Mouse (Mus musculus) stomach, embryonic 16.5 days (tissue): Measurements from ENCODE around the gene Ets2. TPM values are rescaled to one million over a fixed set of nuclear protein-coding genes. Genes with fewer than 3 reads are reported as not detected.
A peak's percentile ranks its signal among the peaks of the same experiment; 100 is the strongest.

Experiments used
- ATAC-seq: fragments of 200-750 bp; cut with Nextera tagmentation; 2 replicates; pipeline ENCODE4 v1.8.0; 2017; ENCODE audit warnings: moderate number of reproducible peaks, moderate TSS enrichment; ENCODE audit not compliant: insufficient read depth, low FRiP score
- H3K27ac ChIP-seq: fragments of 300-500 bp; sonication (generic); 2 replicates; pipeline ENCODE4 v1.5.1; 2014; ENCODE audit warnings: low read length
- H3K27me3 ChIP-seq: fragments of 300-500 bp; sonication (generic); 2 replicates; pipeline ENCODE4 v1.6.1; 2014; ENCODE audit warnings: low read length, control low read depth, mixed read lengths; ENCODE audit not compliant: control insufficient read depth, insufficient read depth
- H3K36me3 ChIP-seq: fragments of 300-500 bp; sonication (generic); 2 replicates; pipeline ENCODE4 v1.6.1; 2014; ENCODE audit warnings: low read length; ENCODE audit not compliant: control insufficient read depth, insufficient read depth
- H3K4me1 ChIP-seq: fragments of 300-500 bp; sonication (generic); 2 replicates; pipeline ENCODE4 v1.6.1; 2014; ENCODE audit warnings: low read length, control low read depth, mixed read lengths; ENCODE audit not compliant: control insufficient read depth, insufficient read depth
- H3K4me2 ChIP-seq: fragments of 300-500 bp; sonication (generic); 2 replicates; pipeline ENCODE4 v1.6.1; 2014; ENCODE audit warnings: low read depth, low read length, mixed read lengths
- H3K4me3 ChIP-seq: fragments of 300-500 bp; sonication (generic); replicated peaks from 2 replicates; pipeline ENCODE4 v1.5.1; 2014; ENCODE audit warnings: mild to moderate bottlenecking, low read length
- H3K9ac ChIP-seq: fragments of 300-500 bp; sonication (generic); 2 replicates; pipeline ENCODE4 v1.6.1; 2014; ENCODE audit warnings: low read length
- H3K9me3 ChIP-seq: fragments of 300-500 bp; sonication (generic); replicated peaks from 2 replicates; pipeline ENCODE4 v1.6.1; 2016; ENCODE audit warnings: low read length, control low read depth; ENCODE audit not compliant: control insufficient read depth
- WGBS: fragments of 180-500 bp; shearing (Covaris S2); extraction: QIAGEN DNeasy Blood & Tissue Kit; methylation state at CpG from one replicate; pipeline ENCODE4 v1.1.7; 2014; 5-methylcytosine and 5-hydroxymethylcytosine counted together
- polyA plus RNA-seq: library from polyadenylated mRNA; unstranded; fragments of >200 nt; fragmentation: Nextera tagmentation; extraction: Ambion mirVana; gene quantifications from 2 replicates; pipeline ENCODE4 v1.2.1, GENCODE M21; 2015

Gene Ets2
- polyA plus RNA-seq, 1 experiment from 2014 or later, result 59.8 TPM

GRCm38 (mm10) chr16:95717631-95718030 lies 15.8 kb downstream of the Ets2 start:
- Histone ChIP-seq H3K27ac (no peak overlapping the region), H3K4me1 (no peaks in the 10 kb centered on the region), H3K4me2 (no peak overlapping the region), H3K9me3 (peaks cover 6% of the 10 kb centered on the region; the same call in 1 of the 2 replicates), H3K36me3 (peaks cover 72% of the 10 kb centered on the region), H3K4me3 (no peak overlapping the region), H3K27me3 (no peaks in the 10 kb centered on the region), H3K9ac (no peak overlapping the region)
- 91% methylated on average over 6 of the region's 6 CpGs for WGBS
- ATAC-seq, result no peak

DNA sequence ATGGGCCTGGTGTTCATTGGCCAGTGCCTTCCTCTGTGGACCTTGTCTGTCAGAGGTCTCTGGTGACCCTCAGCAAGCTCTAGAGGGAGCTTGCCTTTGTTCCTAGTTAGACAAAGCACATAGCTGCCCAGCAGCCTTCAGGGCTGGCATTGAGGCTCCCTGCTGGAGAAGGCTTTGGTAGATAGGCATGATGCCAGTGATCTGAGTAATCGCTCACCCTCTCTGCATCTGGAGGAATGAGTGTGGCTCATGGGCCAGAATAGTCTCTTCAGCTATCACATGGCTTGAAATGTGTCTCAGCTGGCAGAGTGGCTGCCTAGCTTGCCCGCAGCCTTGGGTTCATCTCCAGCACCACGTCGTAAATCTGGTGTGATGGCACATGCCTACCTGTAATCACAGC lies 16.2 kb downstream of the Ets2 start:
- no peak for ATAC-seq
- no peaks in the 10 kb centered on the region for H3K4me1 ChIP-seq
- no peak overlapping the region for H3K4me3 ChIP-seq
- H3K9ac ChIP-seq, result no peak overlapping the region
- H3K9me3 ChIP-seq, result peaks cover 6% of the 10 kb centered on the region; the same call in 1 of the 2 replicates
- H3K27ac ChIP-seq, result no peak overlapping the region
- peaks cover 71% of the 10 kb centered on the region for H3K36me3 ChIP-seq
- H3K4me2 ChIP-seq, result no peak overlapping the region
- WGBS, result 96% methylated on average over 4 of the region's 4 CpGs
- no peaks in the 10 kb centered on the region for H3K27me3 ChIP-seq

GRCm38 (mm10) chr16:95720532-95720931 lies 18.7 kb downstream of the Ets2 start:
- 87% methylated on average over 8 of the region's 8 CpGs for WGBS

DNA sequence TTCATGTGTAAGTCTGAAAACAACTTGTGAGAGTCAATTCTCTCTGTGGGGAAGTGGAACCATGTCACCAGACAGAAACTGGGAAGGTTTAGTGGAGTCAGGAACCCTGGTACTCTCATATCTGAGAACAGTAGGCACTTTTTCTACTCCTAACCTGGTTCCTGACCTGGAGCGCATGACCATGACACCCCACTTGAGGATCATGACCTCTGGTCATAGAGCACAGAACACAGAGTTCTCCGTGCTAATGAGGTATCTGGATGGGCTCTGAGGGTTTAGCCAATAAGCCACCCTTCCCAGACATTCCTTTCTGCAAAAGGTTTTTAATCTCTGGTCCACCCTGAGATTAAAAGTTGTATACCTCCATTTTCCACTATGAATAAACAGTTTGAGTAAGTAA lies 22.4 kb downstream of the Ets2 start:
- 0 out of 2 replicates have a peak, but pooled peaks cover 5% of the 10 kb centered on the region for H3K4me1 ChIP-seq
- H3K27me3 ChIP-seq, result no peaks in the 10 kb centered on the region
- H3K4me2 ChIP-seq, result no peak overlapping the region
- 90% methylated on average over 2 of the region's 2 CpGs for WGBS
- H3K36me3 ChIP-seq, result peaks cover 26% of the 10 kb centered on the region
- H3K9me3 ChIP-seq, result peaks cover 6% of the 10 kb centered on the region; the same call in 1 of the 2 replicates
- no peak overlapping the region for H3K4me3 ChIP-seq
- ATAC-seq, result no peak
- H3K27ac ChIP-seq, result no peak overlapping the region
- no peak overlapping the region for H3K9ac ChIP-seq

More at GRCm38 (mm10) chr16:95720532-95720931, 18.7 kb downstream of the Ets2 start:
- H3K27me3 ChIP-seq, result no peaks in the 10 kb centered on the region
- H3K9ac ChIP-seq, result no peak overlapping the region
- H3K4me3 ChIP-seq, result no peak overlapping the region
- no peak for ATAC-seq
- H3K9me3 ChIP-seq, result peaks cover 6% of the 10 kb centered on the region; the same call in 1 of the 2 replicates
- no peak overlapping the region for H3K27ac ChIP-seq
- no peaks in the 10 kb centered on the region for H3K4me1 ChIP-seq
- H3K4me2 ChIP-seq, result no peak overlapping the region
- peaks cover 53% of the 10 kb centered on the region for H3K36me3 ChIP-seq

GRCm38 (mm10) chr16:95724776-95725175 lies 22.9 kb downstream of the Ets2 start:
- ATAC-seq, result no peak
- no peak overlapping the region for H3K9ac ChIP-seq
- H3K4me1 ChIP-seq, result 0 out of 2 replicates have a peak, but pooled peaks cover 5% of the 10 kb centered on the region
- WGBS, result 80% methylated on average over 5 of the region's 5 CpGs
- H3K9me3 ChIP-seq, result peaks cover 6% of the 10 kb centered on the region; the same call in 1 of the 2 replicates
- no peaks in the 10 kb centered on the region for H3K27me3 ChIP-seq
- H3K4me2 ChIP-seq, result no peak overlapping the region
- no peak overlapping the region for H3K27ac ChIP-seq
- peaks cover 21% of the 10 kb centered on the region for H3K36me3 ChIP-seq
- H3K4me3 ChIP-seq, result no peak overlapping the region

GRCm38 (mm10) chr16:95726802-95727201 lies 24.9 kb downstream of the Ets2 start:
- no peak overlapping the region for H3K27ac ChIP-seq
- 0 out of 2 replicates have a peak, but pooled peaks cover 5% of the 10 kb centered on the region for H3K4me1 ChIP-seq
- ATAC-seq, result no peak
- WGBS, result 95% methylated on average over 4 of the region's 4 CpGs
- no peak overlapping the region for H3K4me3 ChIP-seq
- H3K4me2 ChIP-seq, result no peak overlapping the region
- no peaks in the 10 kb centered on the region for H3K27me3 ChIP-seq
- no peaks in the 10 kb centered on the region for H3K9me3 ChIP-seq
- no peak overlapping the region for H3K9ac ChIP-seq
- 0 out of 2 replicates have a peak, but pooled peaks cover 2% of the 10 kb centered on the region for H3K36me3 ChIP-seq

GRCm38 (mm10) chr16:95728453-95729435 lies 26.9 kb downstream of the Ets2 start:
- Histone ChIP-seq H3K27me3 (no peaks in the 10 kb centered on the region), H3K36me3 (no peaks in the 10 kb centered on the region), H3K9ac (no peak overlapping the region), H3K4me3 (no peak overlapping the region), H3K9me3 (no peaks in the 10 kb centered on the region), H3K27ac (no peak overlapping the region; the same call in 1 of the 2 replicates), H3K4me1 (0 out of 2 replicates have a peak, but pooled peaks cover 5% of the 10 kb centered on the region), H3K4me2 (0 out of 2 replicates have a peak overlapping the region, but pooled peaks have one; percentile 21)
- 58% methylated on average over 10 of the region's 10 CpGs for WGBS
- peak; percentile 54 for ATAC-seq

DNA sequence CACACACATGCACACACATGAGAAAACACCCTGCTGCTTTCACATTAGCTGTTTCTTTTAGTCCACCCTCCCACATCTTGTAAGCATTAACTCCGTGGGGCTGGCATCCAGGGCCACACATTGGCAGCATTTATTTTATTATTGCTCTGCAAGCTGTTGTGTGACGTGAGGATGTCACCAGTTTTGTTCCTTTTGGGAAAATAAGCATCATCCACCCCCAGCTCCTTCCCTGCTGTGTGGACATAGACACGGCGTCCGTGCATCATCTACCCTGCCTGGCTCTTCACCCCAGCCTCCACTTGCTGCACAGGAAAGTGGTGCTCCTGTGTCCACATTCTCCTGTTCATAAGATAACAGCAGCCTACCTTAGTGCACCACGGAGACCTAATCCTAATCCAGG lies 27.9 kb downstream of the Ets2 start:
- Histone ChIP-seq H3K4me2 (no peak overlapping the region), H3K36me3 (no peaks in the 10 kb centered on the region), H3K27ac (no peak overlapping the region), H3K4me3 (no peak overlapping the region), H3K4me1 (0 out of 2 replicates have a peak, but pooled peaks cover 5% of the 10 kb centered on the region), H3K27me3 (no peaks in the 10 kb centered on the region), H3K9me3 (no peaks in the 10 kb centered on the region), H3K9ac (no peak overlapping the region)
- ATAC-seq, result no peak
- 76% methylated on average over 6 of the region's 6 CpGs for WGBS

DNA sequence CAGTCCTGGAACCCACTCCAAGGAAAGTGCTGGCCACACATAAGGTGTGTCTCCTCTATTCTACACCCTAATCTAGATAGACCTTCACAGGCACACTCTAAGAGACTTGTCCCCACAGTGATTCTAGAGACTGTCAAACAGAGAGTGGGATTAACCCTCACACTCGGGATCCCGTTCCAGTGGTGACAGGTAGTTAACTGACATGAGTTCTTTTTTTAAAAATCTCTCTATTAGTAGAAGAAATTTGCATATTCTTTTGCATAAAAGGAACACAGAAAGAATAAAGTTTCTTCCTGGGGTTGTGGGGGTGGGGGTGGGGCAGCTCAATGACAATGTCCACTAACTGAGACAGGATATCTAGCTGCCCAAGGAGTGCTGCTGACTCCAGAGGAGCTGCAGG lies 32.9 kb downstream of the Ets2 start:
- no peaks in the 10 kb centered on the region for H3K9me3 ChIP-seq
- no peak overlapping the region for H3K4me2 ChIP-seq

More for the DNA sequence above, 32.9 kb downstream of the Ets2 start:
- Histone ChIP-seq H3K4me3 (no peak overlapping the region), H3K27ac (no peak overlapping the region), H3K27me3 (no peaks in the 10 kb centered on the region), H3K36me3 (no peaks in the 10 kb centered on the region), H3K4me1 (no peaks in the 10 kb centered on the region), H3K9ac (no peak overlapping the region)
- ATAC-seq, result no peak
- WGBS, result 78% methylated on average over 2 of the region's 2 CpGs
